Mouse (Mus musculus) hindbrain, postnatal 0 days (tissue): ENCODE data around the gene Lrig2. TPM values are rescaled to one million over a fixed set of nuclear protein-coding genes. Genes with fewer than 3 reads are reported as not detected.

Experiments
- ATAC-seq: fragments of 200-750 bp; cut with Nextera tagmentation; 2 replicates; pipeline ENCODE4 v1.8.0; 2017; ENCODE audit warnings: mild to moderate bottlenecking, moderate TSS enrichment, moderate library complexity
- DNase-seq: peaks from one replicate; pipeline ENCODE4 v3.0.0-alpha.2; 2015; ENCODE audit warnings: low spot score
- H3K27ac ChIP-seq: fragments of 300-500 bp; sonication (generic); 2 replicates; pipeline ENCODE4 v1.5.1; 2014; ENCODE audit warnings: mild to moderate bottlenecking
- H3K27me3 ChIP-seq: fragments of 300-500 bp; sonication (generic); 2 replicates; pipeline ENCODE4 v1.6.1; 2014; ENCODE audit warnings: low read length, mixed read lengths; ENCODE audit not compliant: insufficient read depth
- H3K36me3 ChIP-seq: fragments of 300-500 bp; sonication (generic); 2 replicates; pipeline ENCODE4 v1.6.1; 2014; ENCODE audit warnings: low read length, mixed read lengths; ENCODE audit not compliant: insufficient read depth
- H3K4me1 ChIP-seq: fragments of 300-500 bp; sonication (generic); 2 replicates; pipeline ENCODE4 v1.6.1; 2014; ENCODE audit warnings: antibody characterized with exemption, low read length, mixed read lengths; ENCODE audit not compliant: insufficient read depth
- H3K4me2 ChIP-seq: fragments of 300-500 bp; sonication (generic); 2 replicates; pipeline ENCODE4 v1.6.1; 2014; ENCODE audit warnings: low read depth, mild to moderate bottlenecking, low read length, moderate library complexity, mixed read lengths
- H3K4me3 ChIP-seq: fragments of 300-500 bp; sonication (generic); 2 replicates; pipeline ENCODE4 v1.5.1; 2014; ENCODE audit warnings: low read length
- H3K9ac ChIP-seq: fragments of 300-500 bp; sonication (generic); replicated peaks from 2 replicates; pipeline ENCODE4 v1.6.1; 2014; ENCODE audit warnings: mild to moderate bottlenecking, low read length, moderate library complexity, mixed read lengths
- H3K9me3 ChIP-seq: fragments of 300-500 bp; sonication (generic); 2 replicates; pipeline ENCODE4 v1.6.1; 2016; ENCODE audit warnings: low read length, mixed read lengths
- CTCF ChIP-seq: IDR thresholded peaks from 2 replicates; pipeline ENCODE4 v1.5.1; 2016; ENCODE audit warnings: antibody characterized with exemption, control low read depth, low read depth
- WGBS: fragments of 180-500 bp; shearing (Covaris S2); extraction: QIAGEN DNeasy Blood & Tissue Kit; methylation state at CpG from one replicate; pipeline ENCODE4 v1.1.7; 2014; 5-methylcytosine and 5-hydroxymethylcytosine counted together
- polyA plus RNA-seq: library from polyadenylated mRNA; unstranded; fragments of >200 nt; fragmentation: Nextera tagmentation; extraction: Ambion mirVana; gene quantifications from 2 replicates; pipeline ENCODE4 v1.2.1, GENCODE M21; 2015
- total RNA-seq: library from RNA; depleted of rRNA; stranded (reverse); fragments of >200 nt; gene quantifications from 2 replicates; pipeline ENCODE4 v1.2.3, GENCODE M21; 2014

The Lrig2 gene
- total and polyA plus RNA-seq, 2 experiments from 2014 or later, result 15.6 to 35.7 TPM

GRCm38 (mm10) chr3:104512424-104512748 is 668 bp upstream of the Lrig2 start:
- TF ChIP-seq CTCF, result no peak
- no peaks in the 10 kb centered on the region for H3K36me3 ChIP-seq

GRCm38 (mm10) chr3:104510771-104511429 is 818 bp downstream of the Lrig2 start:
- peak overlapping the region; percentile 58 for H3K4me2 ChIP-seq
- H3K27ac ChIP-seq, result peak overlapping the region; percentile 99
- under 1% methylated on average over 14 of the region's 14 CpGs for WGBS
- ATAC-seq (peak; percentile 1), DNase-seq (peak; percentile 50)
- no peaks in the 10 kb centered on the region for H3K36me3 ChIP-seq
- peaks cover 4% of the 10 kb centered on the region for H3K4me1 ChIP-seq
- TF ChIP-seq CTCF, result no peak
- no peaks in the 10 kb centered on the region for H3K9me3 ChIP-seq
- peak overlapping the region; percentile 89 for H3K4me3 ChIP-seq
- no peaks in the 10 kb centered on the region for H3K27me3 ChIP-seq
- peak overlapping the region; percentile 90 for H3K9ac ChIP-seq

More at GRCm38 (mm10) chr3:104512424-104512748, 668 bp upstream of the Lrig2 start:
- H3K4me3 ChIP-seq, result peak overlapping the region; percentile 89
- no peaks in the 10 kb centered on the region for H3K27me3 ChIP-seq
- H3K9ac ChIP-seq, result peak overlapping the region; percentile 9; the same call in 1 of the 2 replicates
- no peak for DNase-seq
- ATAC-seq, result no peak
- peak overlapping the region; percentile 59 for H3K4me2 ChIP-seq
- H3K4me1 ChIP-seq, result peaks cover 4% of the 10 kb centered on the region
- H3K27ac ChIP-seq, result peak overlapping the region; percentile 99; the same call in 1 of the 2 replicates
- 27% methylated on average over 5 of the region's 5 CpGs for WGBS
- no peaks in the 10 kb centered on the region for H3K9me3 ChIP-seq

- no peak overlapping the region for H3K4me2 ChIP-seq
- no peak for TF ChIP-seq CTCF
- H3K27ac ChIP-seq, result no peak overlapping the region
- no peak overlapping the region for H3K4me3 ChIP-seq
- H3K36me3 ChIP-seq, result no peaks in the 10 kb centered on the region
- H3K27me3 ChIP-seq, result no peaks in the 10 kb centered on the region
- H3K9me3 ChIP-seq, result no peaks in the 10 kb centered on the region
- H3K4me1 ChIP-seq, result no peaks in the 10 kb centered on the region
- ATAC-seq (no peak), DNase-seq (no peak)
- 65% methylated on average over 2 of the region's 2 CpGs for WGBS
- H3K9ac ChIP-seq, result no peak overlapping the region
Observed at GRCm38 (mm10) chr3:104501648-104502047, 10.1 kb downstream of the Lrig2 start.

- Histone ChIP-seq H3K9ac (no peak overlapping the region), H3K4me1 (no peaks in the 10 kb centered on the region), H3K9me3 (no peaks in the 10 kb centered on the region), H3K4me2 (no peak overlapping the region), H3K36me3 (no peaks in the 10 kb centered on the region; the same call in 1 of the 2 replicates), H3K27ac (no peak overlapping the region), H3K4me3 (no peak overlapping the region), H3K27me3 (no peaks in the 10 kb centered on the region)
- WGBS, result 72% methylated on average over 2 of the region's 2 CpGs
- TF ChIP-seq CTCF, result no peak
- no peak for ATAC-seq
- DNase-seq, result no peak
Observed at GRCm38 (mm10) chr3:104500881-104501280, 10.8 kb downstream of the Lrig2 start.

GRCm38 (mm10) chr3:104496176-104496575 is 15.5 kb downstream of the Lrig2 start:
- Histone ChIP-seq H3K4me2 (no peak overlapping the region), H3K4me1 (no peaks in the 10 kb centered on the region), H3K27ac (no peak overlapping the region), H3K27me3 (no peaks in the 10 kb centered on the region), H3K4me3 (no peak overlapping the region), H3K9ac (no peak overlapping the region), H3K36me3 (peaks cover 21% of the 10 kb centered on the region), H3K9me3 (no peaks in the 10 kb centered on the region)
- 97% methylated on average over 4 of the region's 4 CpGs for WGBS
- ATAC-seq (no peak), DNase-seq (no peak)
- TF ChIP-seq CTCF, result no peak

GRCm38 (mm10) chr3:104480946-104481719 is 30.6 kb downstream of the Lrig2 start:
- no peak for DNase-seq
- H3K4me1 ChIP-seq, result no peaks in the 10 kb centered on the region
- H3K4me3 ChIP-seq, result no peak overlapping the region
- ATAC-seq, result no peak
- no peak overlapping the region for H3K4me2 ChIP-seq
- H3K27me3 ChIP-seq, result no peaks in the 10 kb centered on the region
- TF ChIP-seq CTCF, result no peak
- H3K9me3 ChIP-seq, result no peaks in the 10 kb centered on the region
- no peak overlapping the region for H3K27ac ChIP-seq
- H3K9ac ChIP-seq, result no peak overlapping the region
- H3K36me3 ChIP-seq, result peaks cover 40% of the 10 kb centered on the region
- WGBS, result 82% methylated on average over 1 of the region's 1 CpGs

GRCm38 (mm10) chr3:104478056-104478455 is 33.7 kb downstream of the Lrig2 start:
- Histone ChIP-seq H3K36me3 (peaks cover 31% of the 10 kb centered on the region), H3K9ac (no peak overlapping the region), H3K9me3 (no peaks in the 10 kb centered on the region), H3K4me1 (no peaks in the 10 kb centered on the region), H3K4me2 (no peak overlapping the region), H3K27me3 (no peaks in the 10 kb centered on the region), H3K27ac (no peak overlapping the region), H3K4me3 (no peak overlapping the region)
- no peak for DNase-seq
- 92% methylated on average over 1 of the region's 1 CpGs for WGBS
- no peak for ATAC-seq
- TF ChIP-seq CTCF, result no peak
